Mouse (Mus musculus) lung, postnatal 0 days (tissue): ENCODE measurements around the gene Hoxb9. TPM values are rescaled to one million over a fixed set of nuclear protein-coding genes. Genes with fewer than 3 reads are reported as not detected.

Experiments used
- ATAC-seq: fragments of 200-750 bp; cut with Nextera tagmentation; 2 replicates; pipeline ENCODE4 v1.8.0; 2017; ENCODE audit warnings: moderate library complexity
- DNase-seq: peaks from one replicate; pipeline ENCODE4 v3.0.0-alpha.2; 2016; ENCODE audit warnings: low spot score
- H3K27ac ChIP-seq: fragments of 300-500 bp; sonication (generic); 2 replicates; pipeline ENCODE4 v1.5.1; 2014; ENCODE audit warnings: antibody characterized with exemption, mild to moderate bottlenecking, low read length, mixed read lengths
- H3K27me3 ChIP-seq: fragments of 300-500 bp; sonication (generic); replicated peaks from 2 replicates; pipeline ENCODE4 v1.6.1; 2014; ENCODE audit warnings: low read length, mixed read lengths; ENCODE audit not compliant: insufficient read depth
- H3K36me3 ChIP-seq: fragments of 300-500 bp; sonication (generic); 2 replicates; pipeline ENCODE4 v1.6.1; 2014; ENCODE audit warnings: low read length, mixed read lengths; ENCODE audit not compliant: insufficient read depth
- H3K4me1 ChIP-seq: fragments of 300-500 bp; sonication (generic); 2 replicates; pipeline ENCODE4 v1.6.1; 2014; ENCODE audit warnings: antibody characterized with exemption, low read depth, low read length, mixed read lengths; ENCODE audit not compliant: insufficient read depth
- H3K4me2 ChIP-seq: fragments of 300-500 bp; sonication (generic); replicated peaks from 2 replicates; pipeline ENCODE4 v1.6.1; 2014; ENCODE audit warnings: low read depth, mild to moderate bottlenecking, low read length, moderate library complexity, mixed read lengths
- H3K4me3 ChIP-seq: fragments of 300-500 bp; sonication (generic); 2 replicates; pipeline ENCODE4 v1.5.1; 2014; ENCODE audit warnings: low read depth, low read length
- H3K9ac ChIP-seq: fragments of 300-500 bp; sonication (generic); replicated peaks from 2 replicates; pipeline ENCODE4 v1.6.1; 2014; ENCODE audit warnings: low read depth, mild to moderate bottlenecking
- H3K9me3 ChIP-seq: fragments of 300-500 bp; sonication (generic); 2 replicates; pipeline ENCODE4 v1.6.1; 2016; ENCODE audit warnings: low read length, mixed read lengths
- CTCF ChIP-seq: IDR thresholded peaks from 2 replicates; pipeline ENCODE4 v1.5.1; 2016; ENCODE audit warnings: antibody characterized with exemption, mild to moderate bottlenecking
- EP300 ChIP-seq: IDR thresholded peaks from 2 replicates; pipeline ENCODE4 v1.6.1; 2016; ENCODE audit warnings: antibody characterized with exemption, mild to moderate bottlenecking, control low read depth
- WGBS: fragments of 180-500 bp; shearing (Covaris S2); extraction: QIAGEN DNeasy Blood & Tissue Kit; methylation state at CpG from one replicate; pipeline ENCODE4 v1.1.7; 2014; 5-methylcytosine and 5-hydroxymethylcytosine counted together
- polyA plus RNA-seq: library from polyadenylated mRNA; unstranded; fragments of >200 nt; fragmentation: Nextera tagmentation; extraction: Ambion mirVana; gene quantifications from 2 replicates; pipeline ENCODE4 v1.2.1, GENCODE M21; 2015

Hoxb9 gene
- polyA plus RNA-seq, 1 experiment from 2014 or later, result not detected

DNA sequence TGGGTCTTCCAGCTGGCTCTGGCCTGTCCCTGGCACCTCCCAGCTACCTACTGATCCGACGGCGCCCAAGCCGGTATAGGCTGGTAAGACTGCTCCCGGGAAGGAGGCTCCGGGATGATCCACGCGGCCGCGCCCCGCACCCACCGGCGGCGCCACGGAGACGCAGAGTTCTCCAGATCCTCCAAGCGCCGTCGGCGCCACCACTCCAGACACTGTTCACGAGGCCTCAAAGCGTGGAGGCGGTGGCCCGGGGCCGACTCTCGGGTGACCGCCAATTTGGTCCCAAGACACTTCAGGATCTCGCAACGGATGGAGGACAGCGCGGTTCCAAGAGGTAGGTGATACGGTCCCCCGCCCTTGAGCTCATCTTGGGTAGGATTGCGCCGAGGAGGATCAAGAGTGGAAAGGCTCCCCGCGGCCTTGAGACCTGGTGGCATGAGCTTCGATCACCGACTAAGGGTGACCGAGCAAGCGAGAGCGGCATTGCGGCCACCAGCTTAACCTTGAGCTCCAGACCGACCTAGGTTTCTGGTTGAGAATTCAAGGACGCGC lies 19.7 kb upstream of the Hoxb9 start:
- Histone ChIP-seq H3K4me1 (no peaks in the 10 kb centered on the region), H3K4me2 (0 out of 2 replicates have a peak overlapping the region, but pooled peaks have one; percentile 8), H3K9ac (no peak overlapping the region), H3K27me3 (peaks cover 66% of the 10 kb centered on the region), H3K27ac (no peak overlapping the region), H3K4me3 (peak overlapping the region; percentile 2; the same call in 1 of the 2 replicates), H3K36me3 (no peaks in the 10 kb centered on the region), H3K9me3 (no peaks in the 10 kb centered on the region)
- no peak for ATAC-seq
- WGBS, result 2% methylated on average over 45 of the region's 46 CpGs
- no peak for DNase-seq
- TF ChIP-seq CTCF (no peak), EP300 (no peak)

DNA sequence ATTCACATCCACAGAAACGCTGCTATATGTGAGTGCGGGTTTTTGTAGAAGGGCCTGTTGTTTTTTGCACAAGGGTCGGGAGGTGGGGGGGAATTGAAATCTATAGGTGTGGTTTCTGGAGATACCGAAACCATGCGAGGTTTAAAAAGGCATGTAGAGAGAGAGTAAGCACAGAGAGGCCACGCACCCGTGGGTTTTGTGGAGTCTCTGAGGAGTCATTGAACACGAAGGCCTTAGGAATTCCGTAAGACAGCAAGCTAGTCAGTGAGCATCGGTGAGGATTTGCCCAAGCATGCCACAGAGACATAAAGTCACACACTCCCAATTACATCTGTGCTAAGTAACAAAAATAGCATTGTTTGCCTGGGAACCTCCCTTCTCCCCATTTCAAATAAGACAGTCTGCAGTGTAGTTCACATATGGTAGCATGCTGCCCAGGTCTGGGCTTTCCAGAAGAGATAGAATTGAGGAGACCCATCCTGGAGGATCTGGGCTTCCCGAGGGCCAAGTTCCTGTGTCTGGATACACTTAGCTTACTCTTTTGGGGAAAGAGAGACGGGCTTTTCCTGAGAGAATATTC lies 18.6 kb upstream of the Hoxb9 start:
- Histone ChIP-seq H3K9me3 (no peaks in the 10 kb centered on the region), H3K27ac (no peak overlapping the region), H3K36me3 (no peaks in the 10 kb centered on the region), H3K27me3 (peaks cover 73% of the 10 kb centered on the region), H3K4me1 (no peaks in the 10 kb centered on the region), H3K4me2 (no peak overlapping the region), H3K4me3 (no peak overlapping the region), H3K9ac (no peak overlapping the region)
- no peak for TF ChIP-seq CTCF
- TF ChIP-seq EP300, result no peak
- DNase-seq (no peak), ATAC-seq (no peak)
- 6% methylated on average over 12 of the region's 12 CpGs for WGBS

- Histone ChIP-seq H3K9ac (no peak overlapping the region), H3K4me1 (no peaks in the 10 kb centered on the region), H3K27ac (no peak overlapping the region), H3K9me3 (no peaks in the 10 kb centered on the region), H3K4me3 (no peak overlapping the region), H3K36me3 (no peaks in the 10 kb centered on the region), H3K27me3 (peaks cover 83% of the 10 kb centered on the region), H3K4me2 (no peak overlapping the region)
- no peak for DNase-seq
- TF ChIP-seq EP300, result no peak
- ATAC-seq, result no peak
- 2% methylated on average over 11 of the region's 11 CpGs for WGBS
These were observed 17.0 kb upstream of the Hoxb9 start for GRCm38 (mm10) chr11:96254221-96254620.

DNA sequence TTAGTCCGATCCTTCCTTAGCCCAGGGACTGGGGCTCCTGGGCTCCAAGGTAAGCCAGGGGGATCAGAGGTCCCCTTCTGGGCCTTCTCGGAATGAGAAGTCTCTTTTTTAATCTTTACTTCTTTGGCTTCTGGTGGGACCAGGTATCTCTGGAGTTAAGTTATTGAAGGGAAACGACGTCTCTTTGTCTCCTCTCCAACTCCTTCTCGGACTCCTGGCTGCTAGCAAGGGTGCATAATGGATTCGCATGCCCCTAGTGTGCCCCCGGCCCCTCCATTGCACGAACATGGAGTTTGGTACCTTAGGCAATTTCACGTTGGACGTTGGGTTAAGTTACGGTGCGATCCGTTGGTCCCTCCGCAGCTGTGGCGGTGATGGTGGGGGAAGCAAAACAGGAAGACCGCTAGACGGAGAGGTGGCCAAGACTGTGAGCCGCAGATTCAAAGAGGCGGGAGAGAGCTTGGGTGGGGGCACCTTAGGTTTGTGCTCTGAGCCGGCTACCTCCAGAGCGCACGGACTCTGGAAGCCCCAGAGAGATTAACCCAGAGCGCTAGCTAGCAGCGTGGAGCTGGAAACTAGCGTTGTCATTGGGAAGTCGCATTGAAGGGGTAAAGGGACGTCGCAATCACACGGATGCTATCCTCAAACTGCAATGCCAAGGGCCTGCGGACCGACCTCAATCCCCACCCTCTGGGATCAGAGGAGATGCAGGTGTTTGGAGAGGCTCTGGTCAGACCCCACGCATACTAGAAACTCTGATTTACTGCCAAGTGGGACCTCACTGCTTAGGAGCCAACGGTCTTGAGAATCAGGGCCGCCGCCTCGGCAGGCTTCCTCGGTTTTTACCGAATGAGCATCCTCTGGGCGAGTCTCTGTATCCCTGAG lies 15.9 kb upstream of the Hoxb9 start:
- H3K27ac ChIP-seq, result no peak overlapping the region
- no peak for DNase-seq
- no peak overlapping the region for H3K4me3 ChIP-seq
- H3K9me3 ChIP-seq, result no peaks in the 10 kb centered on the region
- WGBS, result 6% methylated on average over 39 of the region's 39 CpGs
- no peak for ATAC-seq
- no peaks in the 10 kb centered on the region for H3K4me1 ChIP-seq
- TF ChIP-seq EP300, result no peak
- TF ChIP-seq CTCF, result no peak
- H3K27me3 ChIP-seq, result peaks cover 79% of the 10 kb centered on the region
- H3K36me3 ChIP-seq, result no peaks in the 10 kb centered on the region
- H3K9ac ChIP-seq, result no peak overlapping the region
- no peak overlapping the region; the same call in 1 of the 2 replicates for H3K4me2 ChIP-seq

DNA sequence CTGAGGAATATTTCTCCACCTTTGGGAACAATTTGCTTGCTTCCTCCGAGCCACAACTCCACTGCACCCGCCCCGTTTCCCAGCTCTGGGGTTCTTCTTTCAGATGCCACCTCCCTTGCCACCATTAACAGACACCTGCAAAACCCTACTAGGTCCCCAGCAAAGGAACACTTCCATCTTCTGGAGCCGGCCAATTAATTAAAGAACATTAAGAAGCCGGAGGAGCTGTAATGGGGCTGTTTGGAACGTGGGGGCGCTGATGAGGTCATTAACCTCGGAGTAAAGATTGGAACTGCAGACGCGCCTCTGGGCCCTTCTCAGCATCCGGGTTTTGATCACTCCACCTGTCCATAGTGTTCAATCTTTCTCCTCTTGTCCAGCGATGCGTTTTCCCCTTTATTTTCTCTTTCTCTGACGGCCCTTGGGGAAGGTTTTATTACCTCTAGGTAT lies 15.2 kb upstream of the Hoxb9 start:
- Histone ChIP-seq H3K4me1 (no peaks in the 10 kb centered on the region), H3K36me3 (no peaks in the 10 kb centered on the region), H3K27me3 (peaks cover 78% of the 10 kb centered on the region), H3K9ac (no peak overlapping the region), H3K27ac (no peak overlapping the region), H3K9me3 (no peaks in the 10 kb centered on the region), H3K4me3 (no peak overlapping the region), H3K4me2 (no peak overlapping the region)
- DNase-seq (no peak), ATAC-seq (no peak)
- no peak for TF ChIP-seq EP300
- no peak for TF ChIP-seq CTCF
- 3% methylated on average over 14 of the region's 14 CpGs for WGBS

GRCm38 (mm10) chr11:96257141-96257540 lies 14.1 kb upstream of the Hoxb9 start:
- ATAC-seq, result no peak
- H3K27me3 ChIP-seq, result peaks cover 79% of the 10 kb centered on the region

More at GRCm38 (mm10) chr11:96257141-96257540, 14.1 kb upstream of the Hoxb9 start:
- H3K9me3 ChIP-seq, result no peaks in the 10 kb centered on the region
- no peak for TF ChIP-seq EP300
- TF ChIP-seq CTCF, result no peak
- no peak overlapping the region for H3K4me3 ChIP-seq
- H3K27ac ChIP-seq, result no peak overlapping the region
- WGBS, result 31% methylated on average over 2 of the region's 2 CpGs
- no peaks in the 10 kb centered on the region for H3K4me1 ChIP-seq
- H3K4me2 ChIP-seq, result no peak overlapping the region
- no peak overlapping the region for H3K9ac ChIP-seq
- DNase-seq, result no peak
- H3K36me3 ChIP-seq, result no peaks in the 10 kb centered on the region
